Mouse (Mus musculus): Measurements from ENCODE around the gene Nlrp9b.

- TF ChIP-seq POLR2A (IDR thresholded peaks at IDR 0.05; ENCODE audit: low read depth, low read length) (no peak), CTCF (conservative IDR thresholded peaks at IDR 0.05; ENCODE audit: insufficient read depth, insufficient read length, low read depth, low read length) (no peak)
These were observed 18.7 kb downstream of the Nlrp9b start for GRCm38 (mm10) chr7:20009987-20010386.
